Mouse (Mus musculus): Measurements from ENCODE around the gene Map3k5. TPM values are rescaled to one million over a fixed set of nuclear protein-coding genes. Genes with fewer than 3 reads are reported as not detected.

The Map3k5 gene
- polyA plus RNA-seq, 1 experiment: 4.0 TPM

- Histone ChIP-seq H3K36me3 (ENCODE audit: control insufficient read depth, insufficient read depth, low read length) (peaks cover 10% of the 10 kb centered on the region), H3K27me3 (ENCODE audit: control insufficient read depth, insufficient read depth, low read length) (no peaks in the 10 kb centered on the region), H3K4me1 (ENCODE audit: control insufficient read depth, insufficient read depth, insufficient read length) (no peaks in the 10 kb centered on the region), H3K27ac (ENCODE audit: insufficient read depth, low read length) (no peak overlapping the region), H3K4me3 (ENCODE audit: extremely low read depth, insufficient read depth, insufficient read length) (no peak overlapping the region)
- DNase-seq (ENCODE audit: low read depth in 1 of 2, low spot score in 2 of 2): no peak
- TF ChIP-seq CTCF (IDR thresholded peaks at IDR 0.05; ENCODE audit: extremely low read depth, insufficient read depth, insufficient read length, insufficient replicate concordance) (no peak), POLR2A (IDR thresholded peaks at IDR 0.05; ENCODE audit: low read depth, low read length) (no peak)
- 81% methylated on average over 7 of the region's 7 CpGs for WGBS
Measured at GRCm38 (mm10) chr10:19901992-19902391, 32.3 kb upstream of the Map3k5 start.

GRCm38 (mm10) chr10:19904077-19904820 is 30.0 kb upstream of the Map3k5 start:
- DNase-seq (ENCODE audit: low read depth in 1 of 2, low spot score in 2 of 2): no peak
- Histone ChIP-seq H3K27ac (ENCODE audit: insufficient read depth, low read length) (no peak overlapping the region), H3K36me3 (ENCODE audit: control insufficient read depth, insufficient read depth, low read length) (peaks cover 5% of the 10 kb centered on the region), H3K27me3 (ENCODE audit: control insufficient read depth, insufficient read depth, low read length) (no peaks in the 10 kb centered on the region), H3K4me3 (ENCODE audit: extremely low read depth, insufficient read depth, insufficient read length) (no peak overlapping the region), H3K4me1 (ENCODE audit: control insufficient read depth, insufficient read depth, insufficient read length) (no peaks in the 10 kb centered on the region)
- WGBS: 82% methylated on average over 13 of the region's 13 CpGs
- no peak for TF ChIP-seq CTCF (IDR thresholded peaks at IDR 0.05; ENCODE audit: extremely low read depth, insufficient read depth, insufficient read length, insufficient replicate concordance)
- TF ChIP-seq POLR2A (IDR thresholded peaks at IDR 0.05; ENCODE audit: low read depth, low read length): no peak

GRCm38 (mm10) chr10:19907246-19907804 is 26.9 kb upstream of the Map3k5 start, which contains the start of gene Pex7:
Gene Pex7, minus strand, starts transcription at chr10:19907689.
- Histone ChIP-seq H3K27me3 (ENCODE audit: control insufficient read depth, insufficient read depth, low read length) (no peaks in the 10 kb centered on the region), H3K27ac (ENCODE audit: insufficient read depth, low read length) (peak within 1 kb of the TSS; percentile 100), H3K4me1 (ENCODE audit: control insufficient read depth, insufficient read depth, insufficient read length) (no peaks in the 10 kb centered on the region), H3K4me3 (ENCODE audit: extremely low read depth, insufficient read depth, insufficient read length) (peak within 1 kb of the TSS; percentile 91), H3K36me3 (ENCODE audit: control insufficient read depth, insufficient read depth, low read length) (no peaks in the 10 kb centered on the region; the same call in 1 of the 2 replicates)
- peak; percentile 83 to 90 for DNase-seq (ENCODE audit: low read depth in 1 of 2, low spot score in 2 of 2)
- TF ChIP-seq CTCF (IDR thresholded peaks at IDR 0.05; ENCODE audit: extremely low read depth, insufficient read depth, insufficient read length, insufficient replicate concordance): peak; percentile 93
- TF ChIP-seq POLR2A (IDR thresholded peaks at IDR 0.05; ENCODE audit: low read depth, low read length): peak; percentile 30; the same call in 1 of the 2 replicates
- under 1% methylated on average over 60 of the region's 60 CpGs for WGBS

GRCm38 (mm10) chr10:19908076-19908475 is 26.2 kb upstream of the Map3k5 start:
- Histone ChIP-seq H3K36me3 (ENCODE audit: control insufficient read depth, insufficient read depth, low read length) (no peaks in the 10 kb centered on the region; the same call in 1 of the 2 replicates), H3K27ac (ENCODE audit: insufficient read depth, low read length) (no peak overlapping the region)
- WGBS: 83% methylated on average over 2 of the region's 2 CpGs

GRCm38 (mm10) chr10:19910516-19910915 is 23.8 kb upstream of the Map3k5 start:
- WGBS: 88% methylated on average over 2 of the region's 2 CpGs
- no peak for DNase-seq (ENCODE audit: low read depth in 1 of 2, low spot score in 2 of 2)
- no peak for TF ChIP-seq CTCF (IDR thresholded peaks at IDR 0.05; ENCODE audit: extremely low read depth, insufficient read depth, insufficient read length, insufficient replicate concordance)
- TF ChIP-seq POLR2A (IDR thresholded peaks at IDR 0.05; ENCODE audit: low read depth, low read length): no peak
- H3K4me1 ChIP-seq (ENCODE audit: control insufficient read depth, insufficient read depth, insufficient read length): no peaks in the 10 kb centered on the region
- no peak overlapping the region for H3K4me3 ChIP-seq (ENCODE audit: extremely low read depth, insufficient read depth, insufficient read length)
- no peaks in the 10 kb centered on the region for H3K36me3 ChIP-seq (ENCODE audit: control insufficient read depth, insufficient read depth, low read length)
- H3K27me3 ChIP-seq (ENCODE audit: control insufficient read depth, insufficient read depth, low read length): no peaks in the 10 kb centered on the region
- H3K27ac ChIP-seq (ENCODE audit: insufficient read depth, low read length): no peak overlapping the region

More at GRCm38 (mm10) chr10:19908076-19908475, 26.2 kb upstream of the Map3k5 start:
- no peak overlapping the region for H3K4me3 ChIP-seq (ENCODE audit: extremely low read depth, insufficient read depth, insufficient read length)
- TF ChIP-seq POLR2A (IDR thresholded peaks at IDR 0.05; ENCODE audit: low read depth, low read length): no peak
- no peak for TF ChIP-seq CTCF (IDR thresholded peaks at IDR 0.05; ENCODE audit: extremely low read depth, insufficient read depth, insufficient read length, insufficient replicate concordance)
- no peaks in the 10 kb centered on the region for H3K27me3 ChIP-seq (ENCODE audit: control insufficient read depth, insufficient read depth, low read length)
- H3K4me1 ChIP-seq (ENCODE audit: control insufficient read depth, insufficient read depth, insufficient read length): no peaks in the 10 kb centered on the region
- no peak for DNase-seq (ENCODE audit: low read depth in 1 of 2, low spot score in 2 of 2)

- Histone ChIP-seq H3K4me3 (ENCODE audit: extremely low read depth, insufficient read depth, insufficient read length) (no peak overlapping the region), H3K27ac (ENCODE audit: insufficient read depth, low read length) (no peak overlapping the region), H3K4me1 (ENCODE audit: control insufficient read depth, insufficient read depth, insufficient read length) (no peaks in the 10 kb centered on the region), H3K27me3 (ENCODE audit: control insufficient read depth, insufficient read depth, low read length) (no peaks in the 10 kb centered on the region), H3K36me3 (ENCODE audit: control insufficient read depth, insufficient read depth, low read length) (no peaks in the 10 kb centered on the region)
- no peak for DNase-seq (ENCODE audit: low read depth in 1 of 2, low spot score in 2 of 2)
- 27% methylated on average over 1 of the region's 1 CpGs for WGBS
- TF ChIP-seq CTCF (IDR thresholded peaks at IDR 0.05; ENCODE audit: extremely low read depth, insufficient read depth, insufficient read length, insufficient replicate concordance) (peak; percentile 2; the same call in 1 of the 2 replicates), POLR2A (IDR thresholded peaks at IDR 0.05; ENCODE audit: low read depth, low read length) (no peak)
Measured at GRCm38 (mm10) chr10:19911583-19911982, 22.7 kb upstream of the Map3k5 start.

- H3K36me3 ChIP-seq (ENCODE audit: control insufficient read depth, insufficient read depth, low read length): no peaks in the 10 kb centered on the region
- DNase-seq (ENCODE audit: low read depth in 1 of 2, low spot score in 2 of 2): no peak
- H3K27me3 ChIP-seq (ENCODE audit: control insufficient read depth, insufficient read depth, low read length): no peaks in the 10 kb centered on the region
- 27% methylated on average over 4 of the region's 4 CpGs for WGBS
- H3K4me1 ChIP-seq (ENCODE audit: control insufficient read depth, insufficient read depth, insufficient read length): no peaks in the 10 kb centered on the region
- TF ChIP-seq CTCF (IDR thresholded peaks at IDR 0.05; ENCODE audit: extremely low read depth, insufficient read depth, insufficient read length, insufficient replicate concordance): no peak
- TF ChIP-seq POLR2A (IDR thresholded peaks at IDR 0.05; ENCODE audit: low read depth, low read length): no peak
- no peak overlapping the region for H3K4me3 ChIP-seq (ENCODE audit: extremely low read depth, insufficient read depth, insufficient read length)
- H3K27ac ChIP-seq (ENCODE audit: insufficient read depth, low read length): no peak overlapping the region
Measured at GRCm38 (mm10) chr10:19913806-19914205, 20.5 kb upstream of the Map3k5 start.

All from spleen, adult 2 months (tissue).